Mouse (Mus musculus): Measurements from ENCODE around the gene Srebf1. TPM values are rescaled to one million over a fixed set of nuclear protein-coding genes. Genes with fewer than 3 reads are reported as not detected.

Gene Srebf1
- polyA plus RNA-seq, 1 experiment from 2014 or later, result 34.1 TPM

DNA sequence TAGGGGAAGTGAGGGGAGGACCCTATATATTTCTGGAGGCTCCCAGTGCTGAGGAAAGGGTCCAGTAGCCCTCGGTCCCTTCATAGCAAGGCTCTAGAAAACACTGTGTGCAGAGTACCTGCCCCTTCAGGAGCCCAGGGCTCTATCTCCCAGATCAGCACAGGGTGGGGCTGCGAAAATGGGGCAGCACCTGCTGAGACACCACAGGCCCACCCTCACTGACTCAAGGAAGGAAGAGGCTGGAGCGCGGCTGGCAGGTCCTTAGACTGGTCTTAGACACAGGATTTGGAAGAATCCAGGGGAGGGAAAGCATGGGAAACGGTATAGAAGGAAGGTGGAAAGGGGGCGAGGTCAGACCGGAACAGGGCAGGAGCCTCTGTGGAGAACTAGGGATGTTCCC, 8.1 kb upstream of the Srebf1 start:
- Histone ChIP-seq H3K27me3 (ENCODE audit: control insufficient read depth, insufficient read depth, low read depth, low read length) (no peaks in the 10 kb centered on the region), H3K36me3 (ENCODE audit: control insufficient read depth, insufficient read depth, low read length) (peaks cover 8% of the 10 kb centered on the region), H3K4me1 (ENCODE audit: control insufficient read depth, insufficient read depth, low read length) (no peaks in the 10 kb centered on the region), H3K27ac (ENCODE audit: low read length) (no peak overlapping the region), H3K9me3 (replicated peaks; ENCODE audit: control insufficient read depth, low read length, poor library complexity, severe bottlenecking) (no peaks in the 10 kb centered on the region), H3K4me3 (ENCODE audit: low read depth, low read length) (no peak overlapping the region), H3K4me2 (ENCODE audit: low read length) (no peak overlapping the region), H3K9ac (ENCODE audit: low read depth, low read length) (no peak overlapping the region)
- ATAC-seq, result no peak
- WGBS, result 84% methylated on average over 7 of the region's 7 CpGs

DNA sequence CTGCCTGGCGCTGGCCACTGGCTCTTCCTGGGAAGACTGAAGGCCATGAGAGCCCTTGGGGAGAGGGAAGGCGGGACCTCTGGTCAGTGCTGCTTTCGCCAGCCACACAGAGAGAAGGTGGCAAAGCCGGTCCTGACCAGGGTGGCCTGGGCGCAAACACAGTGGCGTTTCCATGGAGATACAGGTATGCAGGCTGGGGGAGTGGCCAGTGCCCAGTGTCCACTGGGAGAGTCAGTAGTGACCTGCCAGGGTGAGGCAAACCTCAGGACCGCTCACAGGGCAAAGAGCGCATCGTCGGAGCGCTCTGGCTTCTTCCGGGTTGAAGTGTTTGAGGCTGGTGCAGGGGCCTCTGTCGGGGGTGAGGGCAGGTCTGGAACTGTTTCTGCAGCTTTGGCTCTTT, 7.4 kb upstream of the Srebf1 start:
- WGBS, result 78% methylated on average over 13 of the region's 13 CpGs
- no peaks in the 10 kb centered on the region for H3K27me3 ChIP-seq (ENCODE audit: control insufficient read depth, insufficient read depth, low read depth, low read length)
- H3K4me2 ChIP-seq (ENCODE audit: low read length), result no peak overlapping the region
- no peak overlapping the region for H3K4me3 ChIP-seq (ENCODE audit: low read depth, low read length)
- no peaks in the 10 kb centered on the region for H3K9me3 ChIP-seq (replicated peaks; ENCODE audit: control insufficient read depth, low read length, poor library complexity, severe bottlenecking)
- no peaks in the 10 kb centered on the region for H3K4me1 ChIP-seq (ENCODE audit: control insufficient read depth, insufficient read depth, low read length)
- H3K36me3 ChIP-seq (ENCODE audit: control insufficient read depth, insufficient read depth, low read length), result peaks cover 8% of the 10 kb centered on the region
- no peak for ATAC-seq
- no peak overlapping the region for H3K27ac ChIP-seq (ENCODE audit: low read length)
- no peak overlapping the region for H3K9ac ChIP-seq (ENCODE audit: low read depth, low read length)

DNA sequence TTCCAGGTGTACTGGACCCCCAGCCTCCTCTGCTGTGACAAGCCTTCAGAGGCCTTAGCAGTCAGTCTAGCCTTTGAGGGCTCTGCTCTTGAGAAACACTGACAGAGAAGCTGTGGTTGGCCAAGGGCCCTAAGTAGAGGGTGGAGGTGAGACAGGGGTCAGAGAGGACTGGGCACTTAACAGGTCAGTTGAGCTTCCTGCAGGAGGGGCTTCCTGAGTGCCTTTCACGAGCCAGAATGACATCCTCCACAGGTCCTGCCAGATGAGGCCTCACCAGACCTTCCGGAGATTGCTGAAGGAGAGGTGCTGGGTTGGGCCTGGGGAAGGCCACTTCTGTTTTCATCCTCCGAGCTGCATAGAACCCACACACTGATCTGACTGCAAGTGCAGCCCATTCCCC, 6.1 kb upstream of the Srebf1 start:
- Histone ChIP-seq H3K27me3 (ENCODE audit: control insufficient read depth, insufficient read depth, low read depth, low read length) (no peaks in the 10 kb centered on the region), H3K9ac (ENCODE audit: low read depth, low read length) (no peak overlapping the region), H3K36me3 (ENCODE audit: control insufficient read depth, insufficient read depth, low read length) (peaks cover 8% of the 10 kb centered on the region), H3K4me1 (ENCODE audit: control insufficient read depth, insufficient read depth, low read length) (no peaks in the 10 kb centered on the region), H3K9me3 (replicated peaks; ENCODE audit: control insufficient read depth, low read length, poor library complexity, severe bottlenecking) (no peaks in the 10 kb centered on the region), H3K4me2 (ENCODE audit: low read length) (no peak overlapping the region), H3K4me3 (ENCODE audit: low read depth, low read length) (no peak overlapping the region), H3K27ac (ENCODE audit: low read length) (no peak overlapping the region)
- WGBS, result 85% methylated on average over 3 of the region's 3 CpGs
- no peak for ATAC-seq

DNA sequence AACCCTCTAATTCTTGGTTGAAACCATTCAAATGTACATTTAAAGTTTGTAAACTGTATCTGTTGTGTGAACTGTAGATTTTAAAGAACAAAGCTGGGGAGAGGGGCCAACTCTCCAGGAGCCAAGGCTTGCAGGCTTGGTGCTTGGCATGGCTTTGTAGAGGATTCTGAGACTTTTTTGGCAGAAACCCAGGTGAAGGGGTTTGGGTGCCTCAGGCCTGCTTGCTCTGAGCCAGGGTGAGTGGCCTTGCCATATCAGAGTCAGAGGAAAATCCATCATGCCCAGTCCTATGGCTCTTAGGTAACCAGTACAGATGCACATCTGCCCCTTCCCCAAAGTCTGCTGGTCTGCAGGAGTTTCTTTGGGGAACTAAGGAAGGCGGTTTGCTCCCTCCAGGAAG, 3.5 kb upstream of the Srebf1 start:
- H3K4me3 ChIP-seq (ENCODE audit: low read depth, low read length), result no peak overlapping the region
- H3K4me2 ChIP-seq (ENCODE audit: low read length), result no peak overlapping the region
- peaks cover 2% of the 10 kb centered on the region for H3K4me1 ChIP-seq (ENCODE audit: control insufficient read depth, insufficient read depth, low read length)
- no peak overlapping the region for H3K27ac ChIP-seq (ENCODE audit: low read length)
- ATAC-seq, result no peak
- H3K9me3 ChIP-seq (replicated peaks; ENCODE audit: control insufficient read depth, low read length, poor library complexity, severe bottlenecking), result no peaks in the 10 kb centered on the region
- H3K27me3 ChIP-seq (ENCODE audit: control insufficient read depth, insufficient read depth, low read depth, low read length), result no peaks in the 10 kb centered on the region
- 65% methylated on average over 1 of the region's 1 CpGs for WGBS
- H3K9ac ChIP-seq (ENCODE audit: low read depth, low read length), result no peak overlapping the region
- peaks cover 8% of the 10 kb centered on the region for H3K36me3 ChIP-seq (ENCODE audit: control insufficient read depth, insufficient read depth, low read length)

DNA sequence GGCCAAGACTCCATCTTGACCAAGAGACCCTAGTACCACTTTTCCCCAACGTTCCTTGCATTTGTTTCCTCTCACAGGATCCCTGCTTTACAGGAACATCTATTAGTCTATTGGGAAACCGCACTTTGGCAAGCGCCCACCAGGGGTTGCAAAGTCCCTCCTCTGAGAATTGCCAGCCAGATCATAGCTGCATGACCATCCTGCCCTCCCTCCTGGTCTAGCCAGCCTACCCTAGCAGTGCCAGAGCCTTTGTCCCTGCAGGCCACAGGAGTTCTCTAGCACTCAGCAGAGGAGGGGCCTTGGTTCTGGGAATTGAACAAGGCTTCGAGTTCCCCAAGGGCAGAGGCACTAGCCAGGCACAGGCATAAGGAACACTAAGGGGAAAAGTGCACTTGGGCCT, 2.3 kb upstream of the Srebf1 start:
- 50% methylated on average over 4 of the region's 4 CpGs for WGBS
- Histone ChIP-seq H3K4me3 (ENCODE audit: low read depth, low read length) (no peak overlapping the region), H3K36me3 (ENCODE audit: control insufficient read depth, insufficient read depth, low read length) (peaks cover 5% of the 10 kb centered on the region), H3K4me2 (ENCODE audit: low read length) (no peak overlapping the region), H3K9me3 (replicated peaks; ENCODE audit: control insufficient read depth, low read length, poor library complexity, severe bottlenecking) (no peaks in the 10 kb centered on the region), H3K27ac (ENCODE audit: low read length) (no peak overlapping the region), H3K27me3 (ENCODE audit: control insufficient read depth, insufficient read depth, low read depth, low read length) (no peaks in the 10 kb centered on the region), H3K4me1 (ENCODE audit: control insufficient read depth, insufficient read depth, low read length) (peaks cover 7% of the 10 kb centered on the region), H3K9ac (ENCODE audit: low read depth, low read length) (no peak overlapping the region)
- no peak for ATAC-seq

DNA sequence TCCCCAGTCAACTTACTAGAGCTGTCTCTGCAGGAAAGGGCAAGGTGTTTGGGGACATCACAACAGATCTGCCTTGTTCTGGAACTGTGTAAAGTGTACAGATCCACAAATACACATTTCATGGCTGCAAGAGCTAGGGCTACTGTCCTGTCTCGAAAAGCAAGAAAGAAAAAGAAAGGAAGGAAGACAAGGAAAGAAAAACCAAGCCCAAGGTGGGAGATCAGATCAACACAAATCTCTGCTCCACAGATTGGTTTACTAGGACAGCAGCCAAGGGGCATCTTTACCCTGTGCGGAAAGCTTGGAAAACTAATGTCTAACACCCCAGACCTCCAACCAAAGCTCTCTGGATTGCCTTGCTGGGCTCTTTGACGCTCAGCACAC, 304 bp downstream of the Srebf1 start:
- 63% methylated on average over 3 of the region's 3 CpGs for WGBS
- Histone ChIP-seq H3K9me3 (replicated peaks; ENCODE audit: control insufficient read depth, low read length, poor library complexity, severe bottlenecking) (no peaks in the 10 kb centered on the region), H3K27ac (ENCODE audit: low read length) (no peak overlapping the region), H3K4me2 (ENCODE audit: low read length) (peak overlapping the region; percentile 73), H3K27me3 (ENCODE audit: control insufficient read depth, insufficient read depth, low read depth, low read length) (no peaks in the 10 kb centered on the region), H3K36me3 (ENCODE audit: control insufficient read depth, insufficient read depth, low read length) (no peaks in the 10 kb centered on the region), H3K9ac (ENCODE audit: low read depth, low read length) (no peak overlapping the region), H3K4me1 (ENCODE audit: control insufficient read depth, insufficient read depth, low read length) (peaks cover 12% of the 10 kb centered on the region), H3K4me3 (ENCODE audit: low read depth, low read length) (peak overlapping the region; percentile 31)
- ATAC-seq, result no peak

DNA sequence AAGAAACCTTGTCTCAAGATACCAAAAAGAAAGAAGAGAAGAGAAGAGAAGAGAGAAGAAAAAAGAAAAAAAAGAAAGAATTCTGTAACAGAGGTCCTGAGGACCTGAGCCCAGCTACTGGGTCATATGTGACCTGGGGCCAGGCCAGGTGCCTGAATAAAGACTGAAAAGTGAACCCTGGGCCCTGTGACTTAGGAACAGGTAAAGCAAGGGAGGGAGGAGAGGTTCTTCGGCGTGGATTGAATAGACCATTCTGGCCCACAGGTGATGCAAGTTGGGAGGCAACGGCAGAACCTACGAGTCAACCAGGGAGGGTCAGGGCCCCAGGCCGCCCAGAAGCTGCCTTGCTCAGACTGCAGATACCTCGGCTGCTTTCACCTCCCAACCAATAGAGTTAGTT, 956 bp downstream of the Srebf1 start:
- H3K9ac ChIP-seq (ENCODE audit: low read depth, low read length), result no peak overlapping the region

DNA sequence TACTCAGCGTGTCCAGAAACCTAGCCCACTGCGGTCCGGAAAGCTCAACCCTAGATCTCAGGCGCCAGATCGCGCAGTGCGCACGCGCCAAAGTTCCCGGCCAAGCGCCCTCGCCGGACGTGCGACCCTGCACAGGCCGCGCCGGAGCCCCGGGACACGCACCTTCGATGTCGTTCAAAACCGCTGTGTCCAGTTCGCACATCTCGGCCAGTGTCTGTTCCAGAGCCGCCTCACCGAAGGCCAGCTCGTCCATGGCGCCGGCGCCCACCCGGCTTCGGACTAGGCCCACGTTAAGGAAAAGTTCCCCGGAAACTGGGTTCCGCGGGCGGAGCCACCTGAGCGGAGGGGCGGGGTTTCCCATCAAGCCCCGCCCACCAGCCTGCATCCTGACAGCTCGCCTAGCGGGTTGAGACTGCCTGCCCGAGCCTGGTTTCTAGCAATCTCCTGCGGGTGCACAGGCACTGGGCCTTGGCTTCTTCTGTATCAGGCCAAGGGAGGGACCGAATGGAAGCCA, 2.0 kb downstream of the Srebf1 start:
- Histone ChIP-seq H3K36me3 (ENCODE audit: control insufficient read depth, insufficient read depth, low read length) (no peaks in the 10 kb centered on the region), H3K27me3 (ENCODE audit: control insufficient read depth, insufficient read depth, low read depth, low read length) (no peaks in the 10 kb centered on the region), H3K4me3 (ENCODE audit: low read depth, low read length) (peak overlapping the region; percentile 45), H3K9ac (ENCODE audit: low read depth, low read length) (peak overlapping the region; percentile 56), H3K27ac (ENCODE audit: low read length) (0 out of 2 replicates have a peak overlapping the region, but pooled peaks have one; percentile 30), H3K9me3 (replicated peaks; ENCODE audit: control insufficient read depth, low read length, poor library complexity, severe bottlenecking) (no peaks in the 10 kb centered on the region), H3K4me2 (ENCODE audit: low read length) (peak overlapping the region; percentile 56), H3K4me1 (ENCODE audit: control insufficient read depth, insufficient read depth, low read length) (peaks cover 12% of the 10 kb centered on the region)
- WGBS, result under 1% methylated on average over 46 of the region's 46 CpGs
- ATAC-seq, result peak; percentile 68

More for the DNA sequence above, 956 bp downstream of the Srebf1 start:
- 91% methylated on average over 6 of the region's 6 CpGs for WGBS
- Histone ChIP-seq H3K4me1 (ENCODE audit: control insufficient read depth, insufficient read depth, low read length) (peaks cover 12% of the 10 kb centered on the region), H3K36me3 (ENCODE audit: control insufficient read depth, insufficient read depth, low read length) (no peaks in the 10 kb centered on the region), H3K4me2 (ENCODE audit: low read length) (no peak overlapping the region), H3K27me3 (ENCODE audit: control insufficient read depth, insufficient read depth, low read depth, low read length) (no peaks in the 10 kb centered on the region), H3K27ac (ENCODE audit: low read length) (no peak overlapping the region), H3K4me3 (ENCODE audit: low read depth, low read length) (no peak overlapping the region), H3K9me3 (replicated peaks; ENCODE audit: control insufficient read depth, low read length, poor library complexity, severe bottlenecking) (no peaks in the 10 kb centered on the region)
- no peak for ATAC-seq

DNA sequence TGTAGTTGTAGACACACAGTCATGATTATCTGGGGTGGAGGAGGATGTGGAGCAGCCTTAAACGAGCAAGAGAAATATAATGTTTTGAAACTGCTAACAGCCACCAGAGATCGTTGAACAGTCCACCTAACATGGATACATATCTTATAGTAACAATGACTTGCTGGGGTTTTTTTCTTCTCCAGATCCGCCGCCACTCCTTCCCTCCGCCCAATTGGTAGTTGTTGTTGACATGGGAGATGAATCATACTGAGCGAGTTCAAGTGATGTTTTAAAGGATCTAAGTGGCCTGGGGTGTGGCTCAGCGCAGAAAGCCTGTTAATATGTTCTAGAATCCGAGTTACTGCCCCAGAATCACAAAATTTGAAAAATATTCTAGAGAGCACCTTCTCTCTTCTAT, 2.8 kb downstream of the Srebf1 start:
- H3K9ac ChIP-seq (ENCODE audit: low read depth, low read length), result peak overlapping the region; percentile 56; the same call in 1 of the 2 replicates
- peaks cover 12% of the 10 kb centered on the region for H3K4me1 ChIP-seq (ENCODE audit: control insufficient read depth, insufficient read depth, low read length)
- H3K27me3 ChIP-seq (ENCODE audit: control insufficient read depth, insufficient read depth, low read depth, low read length), result no peaks in the 10 kb centered on the region
- no peaks in the 10 kb centered on the region for H3K36me3 ChIP-seq (ENCODE audit: control insufficient read depth, insufficient read depth, low read length)
- WGBS, result 60% methylated on average over 8 of the region's 8 CpGs
- peak overlapping the region; percentile 45 for H3K4me3 ChIP-seq (ENCODE audit: low read depth, low read length)
- no peak for ATAC-seq
- H3K27ac ChIP-seq (ENCODE audit: low read length), result no peak overlapping the region
- no peaks in the 10 kb centered on the region for H3K9me3 ChIP-seq (replicated peaks; ENCODE audit: control insufficient read depth, low read length, poor library complexity, severe bottlenecking)
- H3K4me2 ChIP-seq (ENCODE audit: low read length), result peak overlapping the region; percentile 56
